Mouse (Mus musculus) intestine, postnatal 0 days (tissue): ENCODE results near the gene Gpx8. TPM values are rescaled to one million over a fixed set of nuclear protein-coding genes. Genes with fewer than 3 reads are reported as not detected.

Source experiments
- ATAC-seq: fragments of 200-750 bp; cut with Nextera tagmentation; 2 replicates; pipeline ENCODE4 v1.8.0; 2017; ENCODE audit warnings: mild to moderate bottlenecking, moderate TSS enrichment, moderate library complexity
- H3K27ac ChIP-seq: fragments of 300-500 bp; sonication (generic); 2 replicates; pipeline ENCODE4 v1.5.1; 2014; ENCODE audit warnings: mild to moderate bottlenecking, low read depth, low read length, moderate library complexity
- H3K27me3 ChIP-seq: fragments of 300-500 bp; sonication (generic); replicated peaks from 2 replicates; pipeline ENCODE4 v1.6.1; 2014; ENCODE audit warnings: low read length, mixed read lengths; ENCODE audit not compliant: control insufficient read depth, insufficient read depth
- H3K36me3 ChIP-seq: fragments of 300-500 bp; sonication (generic); 2 replicates; pipeline ENCODE4 v1.6.1; 2014; ENCODE audit warnings: mild to moderate bottlenecking, moderate library complexity; ENCODE audit not compliant: control insufficient read depth, insufficient read depth
- H3K4me1 ChIP-seq: fragments of 300-500 bp; sonication (generic); replicated peaks from 2 replicates; pipeline ENCODE4 v1.6.1; 2014; ENCODE audit warnings: antibody characterized with exemption, low read length, mixed read lengths; ENCODE audit not compliant: control insufficient read depth, insufficient read depth
- H3K4me2 ChIP-seq: fragments of 300-500 bp; sonication (generic); replicated peaks from 2 replicates; pipeline ENCODE4 v1.6.1; 2014; ENCODE audit warnings: low read depth, mild to moderate bottlenecking, moderate library complexity
- H3K4me3 ChIP-seq: fragments of 300-500 bp; sonication (generic); 2 replicates; pipeline ENCODE4 v1.5.1; 2014; ENCODE audit warnings: low read depth, low read length
- H3K9ac ChIP-seq: fragments of 300-500 bp; sonication (generic); 2 replicates; pipeline ENCODE4 v1.6.1; 2014; ENCODE audit warnings: mild to moderate bottlenecking, low read depth, low read length
- H3K9me3 ChIP-seq: fragments of 300-500 bp; sonication (generic); 2 replicates; pipeline ENCODE4 v1.6.1; 2016; ENCODE audit warnings: mixed run types; ENCODE audit not compliant: control insufficient read depth
- CTCF ChIP-seq: sonication (generic); IDR thresholded peaks from 2 replicates; pipeline ENCODE4 v1.5.1; 2016; ENCODE audit warnings: low read depth, mild to moderate bottlenecking, control low read depth, antibody characterized with exemption, moderate library complexity
- WGBS: fragments of 180-500 bp; shearing (Covaris S2); extraction: QIAGEN DNeasy Blood & Tissue Kit; methylation state at CpG from one replicate; pipeline ENCODE4 v1.1.7; 2014; 5-methylcytosine and 5-hydroxymethylcytosine counted together
- polyA plus RNA-seq: library from polyadenylated mRNA; unstranded; fragments of >200 nt; fragmentation: Nextera tagmentation; extraction: Ambion mirVana; gene quantifications from 2 replicates; pipeline ENCODE4 v1.2.1, GENCODE M21; 2015

Gene Gpx8
- polyA plus RNA-seq: 50.4 and 51.7 TPM in 2 replicates

DNA sequence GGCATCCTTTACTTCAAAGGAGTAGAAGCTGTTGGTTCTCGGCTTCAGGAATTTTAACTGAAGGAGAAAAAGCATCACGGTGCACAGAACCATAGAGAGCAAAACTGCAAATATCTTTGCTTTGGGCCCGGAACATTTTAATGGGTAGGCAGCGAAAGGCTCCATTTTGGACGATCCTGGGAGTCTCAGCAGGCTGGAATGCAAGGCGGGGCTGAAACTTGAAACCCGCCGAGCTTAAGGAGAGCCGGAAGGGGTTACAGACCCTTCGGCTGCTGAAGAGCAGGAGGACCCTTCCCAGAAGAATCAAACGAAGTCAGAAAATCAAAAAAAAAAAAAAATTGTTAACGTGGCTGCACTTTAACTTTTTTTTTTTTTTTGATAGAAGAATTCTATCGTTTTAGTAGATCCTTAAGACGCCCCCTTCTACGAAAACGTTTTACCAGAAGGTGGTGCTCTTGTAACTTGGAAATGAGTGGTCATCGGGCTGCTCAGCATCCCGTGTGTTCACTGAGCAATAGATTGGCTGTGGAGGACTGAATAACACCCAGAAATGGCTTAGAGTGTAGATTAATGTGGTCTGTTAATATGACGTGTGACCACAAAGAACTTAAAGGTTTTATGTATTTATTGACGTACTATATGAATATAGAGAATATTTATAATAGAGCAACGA lies at the start of gene Gpx8:
TSS of gene Gpx8 (minus strand) at position 200 of the 673 bp plus-strand sequence.
- peak; percentile 72; the same call in 1 of the 2 replicates for ATAC-seq
- H3K4me1 ChIP-seq: 0 out of 2 replicates have a peak, but pooled peaks cover 3% of the 10 kb centered on the region
- no peaks in the 10 kb centered on the region for H3K36me3 ChIP-seq
- H3K4me2 ChIP-seq: peak within 1 kb of the TSS; percentile 55
- H3K9ac ChIP-seq: 0 out of 2 replicates have a peak within 1 kb of the TSS, but pooled peaks have one; percentile 11
- no peaks in the 10 kb centered on the region for H3K27me3 ChIP-seq
- H3K9me3 ChIP-seq: no peaks in the 10 kb centered on the region
- peak; percentile 72 for TF ChIP-seq CTCF
- peak within 1 kb of the TSS; percentile 41 for H3K4me3 ChIP-seq
- 0 out of 2 replicates have a peak within 1 kb of the TSS, but pooled peaks have one; percentile 6 for H3K27ac ChIP-seq
- WGBS: 4% methylated on average over 21 of the region's 21 CpGs

DNA sequence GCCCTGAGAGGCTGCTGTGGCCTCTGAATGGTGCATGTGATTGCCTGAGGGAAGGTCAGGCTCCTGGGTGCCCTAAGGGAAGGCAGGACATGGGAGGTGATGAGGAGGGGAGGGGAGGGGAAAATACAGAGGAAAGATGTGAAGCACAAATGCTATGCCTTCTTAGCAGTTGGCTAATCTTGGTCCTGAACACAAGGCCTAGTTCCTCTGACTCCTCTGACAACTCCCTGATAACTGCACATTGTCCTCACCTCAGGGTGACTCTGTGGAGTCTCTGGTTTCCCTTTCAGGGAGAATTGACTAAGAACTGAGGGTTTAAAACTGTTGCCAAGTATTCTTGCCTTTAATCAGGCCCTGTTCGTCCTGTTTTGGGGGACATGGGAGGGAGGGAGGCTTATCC lies 48.4 kb upstream of the Gpx8 start:
- Histone ChIP-seq H3K36me3 (no peaks in the 10 kb centered on the region), H3K27ac (no peak overlapping the region), H3K27me3 (no peaks in the 10 kb centered on the region), H3K9ac (no peak overlapping the region), H3K4me3 (no peak overlapping the region), H3K9me3 (no peaks in the 10 kb centered on the region), H3K4me1 (no peaks in the 10 kb centered on the region), H3K4me2 (no peak overlapping the region)
- no peak for TF ChIP-seq CTCF
- no peak for ATAC-seq
- 77% methylated on average over 1 of the region's 1 CpGs for WGBS

DNA sequence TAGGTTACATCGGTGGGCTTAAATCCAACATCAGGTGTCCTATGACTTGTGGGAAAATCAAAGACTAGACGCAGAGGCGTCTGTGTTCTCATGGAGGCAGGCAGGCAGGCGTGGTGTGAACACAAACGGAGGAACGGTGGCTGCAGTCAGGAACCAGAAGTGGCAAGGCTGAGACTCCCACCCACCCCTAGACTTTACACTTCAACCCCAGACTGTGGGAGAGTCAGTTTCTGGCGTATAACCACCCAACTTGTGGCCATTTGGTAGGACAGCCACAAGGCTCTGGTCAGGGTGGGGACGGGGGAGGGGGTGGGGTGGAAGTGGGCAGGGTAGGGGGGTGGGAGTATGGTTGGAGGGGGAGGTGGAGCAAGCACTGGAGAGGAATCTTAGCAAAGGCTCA lies 44.3 kb upstream of the Gpx8 start:
- ATAC-seq: no peak
- Histone ChIP-seq H3K27me3 (no peaks in the 10 kb centered on the region), H3K4me2 (no peak overlapping the region), H3K9me3 (no peaks in the 10 kb centered on the region), H3K4me1 (no peaks in the 10 kb centered on the region), H3K27ac (no peak overlapping the region), H3K4me3 (no peak overlapping the region), H3K9ac (no peak overlapping the region), H3K36me3 (no peaks in the 10 kb centered on the region)
- 63% methylated on average over 8 of the region's 8 CpGs for WGBS
- TF ChIP-seq CTCF: no peak

DNA sequence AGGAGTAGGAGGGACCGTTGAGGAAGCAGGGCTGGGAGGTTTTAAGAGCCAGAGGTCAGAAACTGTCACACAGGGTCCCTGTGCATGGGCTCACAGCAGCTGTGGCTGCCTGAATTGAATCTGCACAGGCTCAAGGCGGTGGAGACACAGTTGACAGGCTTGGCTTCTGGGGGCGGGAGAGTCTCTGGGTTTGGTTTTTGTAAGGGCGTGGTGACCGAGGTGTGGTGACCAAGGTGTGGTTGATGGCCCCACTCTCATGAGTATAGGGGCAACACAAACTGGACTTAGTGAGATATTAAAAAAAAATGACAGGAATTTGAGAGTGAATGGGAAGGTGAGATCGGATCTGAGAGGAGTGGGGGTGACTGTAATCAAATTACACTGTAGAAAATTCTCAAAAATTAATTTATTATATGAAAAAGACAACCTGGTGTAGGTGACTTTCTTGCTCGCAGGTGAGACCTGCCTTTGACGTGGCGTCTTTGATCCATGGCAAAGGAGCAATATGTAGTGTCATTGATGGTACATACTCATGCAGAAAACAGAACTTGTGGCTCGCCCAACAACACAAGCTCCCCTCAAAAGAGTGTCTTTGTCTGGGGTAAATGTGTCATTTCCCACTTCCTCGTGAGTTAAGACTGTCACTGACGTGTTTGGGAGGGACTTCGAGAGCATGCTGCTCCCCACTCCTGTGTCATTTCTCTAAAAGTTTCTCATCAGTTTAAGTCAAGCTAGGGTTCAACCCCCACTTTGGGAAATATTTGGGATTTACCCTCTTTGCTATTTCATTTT lies 41.2 kb upstream of the Gpx8 start:
- WGBS: 77% methylated on average over 13 of the region's 13 CpGs
- no peak for ATAC-seq
- no peak for TF ChIP-seq CTCF
- H3K9me3 ChIP-seq: no peaks in the 10 kb centered on the region
- H3K4me1 ChIP-seq: no peaks in the 10 kb centered on the region
- no peak overlapping the region for H3K9ac ChIP-seq
- H3K4me2 ChIP-seq: no peak overlapping the region
- no peaks in the 10 kb centered on the region for H3K36me3 ChIP-seq
- H3K27ac ChIP-seq: no peak overlapping the region
- H3K27me3 ChIP-seq: no peaks in the 10 kb centered on the region
- no peak overlapping the region for H3K4me3 ChIP-seq

DNA sequence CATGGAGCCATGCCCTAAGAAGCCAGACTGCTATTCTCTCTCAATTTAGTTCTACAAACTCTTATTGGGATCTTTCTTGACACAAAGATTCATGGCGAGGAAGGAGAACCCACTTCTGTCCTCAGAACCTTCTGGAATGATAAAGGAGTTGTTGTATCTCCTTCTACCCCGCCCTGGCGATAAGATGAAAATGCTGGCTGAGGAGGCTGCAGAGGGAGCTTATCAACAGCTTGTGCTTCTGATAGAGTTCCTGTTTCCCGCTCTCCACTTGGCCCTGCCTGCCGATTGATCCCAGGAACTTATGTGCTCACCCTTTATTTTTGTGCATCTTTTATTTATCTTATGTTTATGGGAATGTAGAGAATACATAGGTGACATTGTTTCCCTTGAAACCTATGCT lies 38.5 kb upstream of the Gpx8 start:
- Histone ChIP-seq H3K9ac (no peak overlapping the region), H3K4me1 (no peaks in the 10 kb centered on the region), H3K27me3 (no peaks in the 10 kb centered on the region), H3K4me2 (no peak overlapping the region), H3K9me3 (no peaks in the 10 kb centered on the region), H3K4me3 (no peak overlapping the region), H3K36me3 (no peaks in the 10 kb centered on the region), H3K27ac (no peak overlapping the region)
- WGBS: 53% methylated on average over 5 of the region's 5 CpGs
- TF ChIP-seq CTCF: no peak
- no peak for ATAC-seq

DNA sequence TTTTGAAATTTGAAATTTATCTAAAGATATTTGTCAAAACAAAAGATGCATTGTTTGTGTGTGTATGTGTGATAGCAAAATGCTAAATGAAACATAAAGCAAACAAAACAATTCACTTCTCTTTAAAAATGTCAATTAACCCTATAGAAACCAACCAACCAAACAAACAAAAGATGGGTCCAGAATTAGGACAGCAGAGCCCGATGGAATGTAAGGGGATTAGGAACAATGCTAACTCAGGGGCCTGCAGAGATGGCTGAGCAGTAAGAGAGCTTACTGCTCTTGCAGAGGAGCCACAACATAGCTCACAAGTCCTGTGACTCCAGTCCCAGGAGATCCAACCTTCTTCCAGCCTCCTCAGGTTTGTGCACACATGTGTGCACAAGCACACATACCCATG lies 35.9 kb upstream of the Gpx8 start:
- Histone ChIP-seq H3K4me1 (no peaks in the 10 kb centered on the region), H3K36me3 (no peaks in the 10 kb centered on the region), H3K4me2 (no peak overlapping the region), H3K27ac (no peak overlapping the region), H3K9me3 (no peaks in the 10 kb centered on the region), H3K27me3 (no peaks in the 10 kb centered on the region), H3K4me3 (no peak overlapping the region), H3K9ac (no peak overlapping the region)
- TF ChIP-seq CTCF: no peak
- no peak for ATAC-seq
- 64% methylated on average over 1 of the region's 1 CpGs for WGBS
